Mouse (Mus musculus): ENCODE results near the gene Gm8693.
"Not testable (repeated sequence)": the region's sequence is repeated elsewhere in the genome, so short reads cannot be mapped to it uniquely, and the experiment has no call there.

Gene Gm8693

DNA sequence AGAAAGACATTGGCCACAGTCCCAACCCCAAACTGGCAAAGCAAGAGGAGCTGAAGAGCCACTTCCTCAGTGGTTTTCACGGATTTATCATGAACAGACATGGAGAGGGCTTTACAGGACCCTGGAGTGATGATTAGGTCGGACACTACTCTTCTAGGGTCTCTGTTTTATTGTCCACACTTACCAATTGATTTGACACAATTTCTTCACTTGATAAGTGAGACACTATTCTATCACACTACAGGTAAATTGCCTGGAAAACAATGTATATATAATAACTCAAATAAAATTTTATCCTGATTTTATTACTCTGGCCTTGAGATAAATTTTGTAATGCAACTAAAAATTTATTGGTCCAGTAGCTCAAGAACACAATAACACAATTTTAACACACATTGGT is at the start of gene Gm8693:
Gene Gm8693, minus strand, starts transcription at position 101 of the 400 bp plus-strand sequence.
- CTCF ChIA-PET, POLR2A ChIA-PET: not testable (repeated sequence)

DNA sequence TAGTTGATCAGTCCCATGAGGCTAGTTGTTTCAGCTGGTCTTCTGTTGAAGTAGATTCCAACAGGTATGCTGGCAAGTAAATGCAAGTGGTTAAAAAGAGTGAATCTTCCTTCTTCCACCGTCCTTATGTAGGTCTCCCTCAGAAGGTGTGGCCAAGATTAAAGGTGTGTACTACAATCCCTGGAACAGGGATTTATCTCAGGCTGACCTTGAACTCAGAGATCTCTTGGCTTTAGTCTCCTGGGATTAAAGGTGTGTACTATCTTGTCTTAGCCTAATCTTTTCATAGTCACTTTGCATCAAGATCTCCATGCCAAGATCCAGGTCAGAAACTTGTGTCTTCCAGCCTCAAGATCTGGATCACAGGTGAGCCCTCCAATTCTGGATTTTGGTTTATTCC is 27.5 kb upstream of the Gm8693 start, which contains the start of gene Gm4567:
Gene Gm4567, minus strand, starts transcription at position 101 of the 400 bp plus-strand sequence.
- POLR2A ChIA-PET: not testable (repeated sequence)

DNA sequence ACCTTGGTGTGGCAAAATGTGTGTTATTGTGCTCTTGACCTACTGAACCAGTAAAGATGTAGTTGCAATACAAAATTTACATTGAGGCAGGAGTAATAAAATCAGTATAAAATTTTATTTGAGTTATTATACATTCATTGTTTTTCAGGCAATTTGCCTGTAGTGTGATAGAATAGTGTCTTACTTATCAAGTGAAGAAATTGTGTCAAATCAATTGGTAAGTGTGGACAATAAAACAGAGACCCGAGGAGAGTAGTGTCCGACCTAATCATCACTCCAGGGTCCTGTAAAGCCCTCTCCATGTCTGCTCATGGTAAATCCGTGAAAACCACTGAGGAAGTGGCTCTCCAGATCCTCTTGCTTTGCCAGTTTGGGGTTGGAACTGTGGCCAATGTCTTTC is 34.4 kb downstream of the Gm8693 start, which contains the start of gene Vmn1r155:
Gene Vmn1r155, plus strand, starts transcription at position 301 of the 400 bp plus-strand sequence.
- POLR2A ChIA-PET: not testable (repeated sequence)

More for the DNA sequence above, 27.5 kb upstream of the Gm8693 start, which contains the start of gene Gm4567:
- CTCF ChIA-PET: not testable (repeated sequence)

More for the DNA sequence above, 34.4 kb downstream of the Gm8693 start, which contains the start of gene Vmn1r155:
- CTCF ChIA-PET: not testable (repeated sequence)
